Mouse (Mus musculus) olfactory bulb, adult 2 months (tissue): ENCODE measurements around the gene Trmt2a.

Source experiments
- CTCF ChIP-seq: fragments of 200-500 bp; IDR thresholded peaks from 2 replicates; pipeline ENCODE4 v1.5.1; 2012; ENCODE audit warnings: low read depth, mild to moderate bottlenecking, low read length, moderate library complexity; ENCODE audit not compliant: insufficient read depth
- POLR2A ChIP-seq: fragments of 200-500 bp; IDR thresholded peaks from 2 replicates; pipeline ENCODE4 v1.6.1; 2012; ENCODE audit warnings: mild to moderate bottlenecking, low read depth, low read length, moderate library complexity; ENCODE audit not compliant: insufficient read depth

GRCm38 (mm10) chr16:18241581-18241980, 6.9 kb upstream of the Trmt2a start:
- TF ChIP-seq POLR2A (no peak), CTCF (no peak)
